Mouse (Mus musculus): ENCODE data around the gene Slc2a2. TPM values are rescaled to one million over a fixed set of nuclear protein-coding genes. Genes with fewer than 3 reads are reported as not detected.
A peak's percentile ranks its signal among the peaks of the same experiment; 100 is the strongest.

The Slc2a2 gene
- polyA plus RNA-seq, 1 experiment: not detected

DNA sequence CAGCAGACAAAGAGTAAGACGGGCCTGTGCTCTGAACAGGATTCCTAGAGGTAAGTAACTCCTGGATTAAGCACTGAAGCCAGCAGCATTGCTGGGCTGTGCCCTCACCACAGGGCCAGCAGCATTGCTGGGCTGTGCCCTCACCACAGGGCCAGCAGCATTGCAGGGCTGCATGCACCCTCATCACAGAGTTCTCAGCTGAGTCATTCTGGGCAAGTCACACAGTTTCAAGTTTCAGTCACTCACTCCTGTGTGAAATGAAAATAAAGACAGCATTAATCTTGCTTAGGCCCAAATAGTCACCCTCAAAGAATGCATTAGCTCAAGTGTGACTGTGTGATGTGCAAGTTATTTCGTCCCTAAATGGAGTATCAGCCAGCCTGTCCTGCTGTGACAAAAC is 37.0 kb downstream of the Slc2a2 start:
- Histone ChIP-seq H3K9ac (ENCODE audit: low read depth, poor library complexity, severe bottlenecking) (no peak overlapping the region), H3K4me3 (ENCODE audit: low read depth, low read length) (no peak overlapping the region)

DNA sequence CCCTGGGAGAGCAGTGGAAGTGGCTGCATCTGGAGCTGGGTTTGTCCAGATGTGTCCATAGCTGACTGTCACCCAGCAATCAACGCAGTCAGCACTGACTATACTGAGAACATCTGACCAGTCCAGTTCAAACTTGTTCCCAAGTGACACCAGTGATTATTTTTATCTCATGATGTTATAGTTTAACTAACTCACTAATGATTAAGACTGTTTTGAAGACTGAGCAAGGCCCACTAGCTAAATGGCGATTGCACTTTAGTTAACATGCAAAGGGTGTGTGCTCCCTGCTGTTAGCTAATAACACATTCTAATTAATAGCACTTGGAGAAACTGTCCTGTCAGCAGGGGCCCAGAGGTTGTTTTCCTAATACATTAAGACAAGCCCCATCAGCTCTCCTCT is 39.3 kb downstream of the Slc2a2 start:
- Histone ChIP-seq H3K4me1 (ENCODE audit: control insufficient read depth, insufficient read depth, low read length) (no peaks in the 10 kb centered on the region), H3K9me3 (replicated peaks; ENCODE audit: control insufficient read depth, insufficient read depth, low read length, poor library complexity, severe bottlenecking) (no peaks in the 10 kb centered on the region), H3K27ac (ENCODE audit: insufficient read depth, low read length) (no peak overlapping the region), H3K9ac (ENCODE audit: low read depth, poor library complexity, severe bottlenecking) (no peak overlapping the region), H3K36me3 (ENCODE audit: control insufficient read depth, insufficient read depth, low read length, poor library complexity, severe bottlenecking) (no peaks in the 10 kb centered on the region), H3K27me3 (ENCODE audit: control insufficient read depth, insufficient read depth, low read length, poor library complexity, severe bottlenecking) (no peaks in the 10 kb centered on the region), H3K4me3 (ENCODE audit: low read depth, low read length) (no peak overlapping the region)
- no peak for TF ChIP-seq POLR2A (IDR thresholded peaks at IDR 0.05; ENCODE audit: insufficient read depth, low read length)
- TF ChIP-seq CTCF (IDR thresholded peaks at IDR 0.05; ENCODE audit: low read depth, low read length): no peak
- no peak for TF ChIP-seq EP300 (IDR thresholded peaks at IDR 0.05; ENCODE audit: insufficient read depth, low read depth, low read length)

More for the DNA sequence above, 37.0 kb downstream of the Slc2a2 start:
- Histone ChIP-seq H3K9me3 (replicated peaks; ENCODE audit: control insufficient read depth, insufficient read depth, low read length, poor library complexity, severe bottlenecking) (no peaks in the 10 kb centered on the region), H3K4me1 (ENCODE audit: control insufficient read depth, insufficient read depth, low read length) (no peaks in the 10 kb centered on the region), H3K36me3 (ENCODE audit: control insufficient read depth, insufficient read depth, low read length, poor library complexity, severe bottlenecking) (no peaks in the 10 kb centered on the region), H3K27me3 (ENCODE audit: control insufficient read depth, insufficient read depth, low read length, poor library complexity, severe bottlenecking) (no peaks in the 10 kb centered on the region), H3K27ac (ENCODE audit: insufficient read depth, low read length) (no peak overlapping the region)
- TF ChIP-seq CTCF (IDR thresholded peaks at IDR 0.05; ENCODE audit: low read depth, low read length) (no peak), EP300 (IDR thresholded peaks at IDR 0.05; ENCODE audit: insufficient read depth, low read depth, low read length) (no peak), POLR2A (IDR thresholded peaks at IDR 0.05; ENCODE audit: insufficient read depth, low read length) (no peak)

DNA sequence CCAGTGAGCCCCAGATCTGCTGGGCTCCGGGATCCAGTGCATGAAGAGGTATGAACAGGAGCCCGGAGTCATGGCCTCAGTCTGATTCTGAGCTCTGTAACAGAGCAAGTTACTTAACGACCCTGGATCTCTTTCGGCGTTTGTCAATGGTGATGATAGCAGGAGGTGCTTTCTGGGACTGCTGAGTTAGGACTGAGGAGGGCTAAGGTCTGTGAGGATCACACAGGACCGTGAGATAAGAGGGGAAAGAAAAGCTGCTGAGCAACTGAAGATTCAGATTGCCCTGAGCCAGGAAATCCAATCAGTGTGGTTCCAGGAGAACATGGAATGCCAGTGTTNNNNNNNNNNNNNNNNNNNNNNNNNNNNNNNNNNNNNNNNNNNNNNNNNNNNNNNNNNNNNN is 42.6 kb downstream of the Slc2a2 start:
- Histone ChIP-seq H3K36me3 (ENCODE audit: control insufficient read depth, insufficient read depth, low read length, poor library complexity, severe bottlenecking) (no peaks in the 10 kb centered on the region), H3K4me3 (ENCODE audit: low read depth, low read length) (no peak overlapping the region), H3K4me1 (ENCODE audit: control insufficient read depth, insufficient read depth, low read length) (peaks cover 1% of the 10 kb centered on the region), H3K27me3 (ENCODE audit: control insufficient read depth, insufficient read depth, low read length, poor library complexity, severe bottlenecking) (no peaks in the 10 kb centered on the region), H3K9ac (ENCODE audit: low read depth, poor library complexity, severe bottlenecking) (no peak overlapping the region), H3K27ac (ENCODE audit: insufficient read depth, low read length) (no peak overlapping the region), H3K9me3 (replicated peaks; ENCODE audit: control insufficient read depth, insufficient read depth, low read length, poor library complexity, severe bottlenecking) (no peaks in the 10 kb centered on the region)
- TF ChIP-seq POLR2A (IDR thresholded peaks at IDR 0.05; ENCODE audit: insufficient read depth, low read length) (no peak), EP300 (IDR thresholded peaks at IDR 0.05; ENCODE audit: insufficient read depth, low read depth, low read length) (no peak), CTCF (IDR thresholded peaks at IDR 0.05; ENCODE audit: low read depth, low read length) (no peak)

DNA sequence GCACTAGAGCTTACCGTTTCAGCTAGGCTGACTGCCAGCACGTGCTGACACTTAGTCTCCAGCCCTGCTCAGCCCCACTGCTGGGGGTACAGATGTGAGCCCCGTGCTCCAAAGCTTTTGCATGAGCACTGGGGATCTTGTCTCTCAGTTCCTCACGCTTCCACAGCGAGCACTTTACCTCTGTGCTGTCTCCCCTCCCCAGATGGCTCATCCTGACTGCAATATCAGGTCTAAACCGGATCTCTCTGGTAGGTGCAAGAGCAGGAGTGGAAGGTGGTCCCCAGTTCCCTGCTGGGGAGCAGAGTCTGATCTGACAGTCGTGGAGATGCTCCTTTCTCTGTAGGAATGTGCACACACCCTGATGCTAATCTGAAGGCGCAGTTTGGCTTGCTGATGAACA is 45.5 kb downstream of the Slc2a2 start:
- Histone ChIP-seq H3K4me3 (ENCODE audit: low read depth, low read length) (no peak overlapping the region), H3K9me3 (replicated peaks; ENCODE audit: control insufficient read depth, insufficient read depth, low read length, poor library complexity, severe bottlenecking) (no peaks in the 10 kb centered on the region), H3K4me1 (ENCODE audit: control insufficient read depth, insufficient read depth, low read length) (peaks cover 1% of the 10 kb centered on the region), H3K27ac (ENCODE audit: insufficient read depth, low read length) (no peak overlapping the region), H3K9ac (ENCODE audit: low read depth, poor library complexity, severe bottlenecking) (no peak overlapping the region), H3K27me3 (ENCODE audit: control insufficient read depth, insufficient read depth, low read length, poor library complexity, severe bottlenecking) (no peaks in the 10 kb centered on the region), H3K36me3 (ENCODE audit: control insufficient read depth, insufficient read depth, low read length, poor library complexity, severe bottlenecking) (no peaks in the 10 kb centered on the region)
- TF ChIP-seq CTCF (IDR thresholded peaks at IDR 0.05; ENCODE audit: low read depth, low read length): no peak
- TF ChIP-seq EP300 (IDR thresholded peaks at IDR 0.05; ENCODE audit: insufficient read depth, low read depth, low read length): 0 out of 2 replicates have a peak, but pooled peaks have one; percentile 31

DNA sequence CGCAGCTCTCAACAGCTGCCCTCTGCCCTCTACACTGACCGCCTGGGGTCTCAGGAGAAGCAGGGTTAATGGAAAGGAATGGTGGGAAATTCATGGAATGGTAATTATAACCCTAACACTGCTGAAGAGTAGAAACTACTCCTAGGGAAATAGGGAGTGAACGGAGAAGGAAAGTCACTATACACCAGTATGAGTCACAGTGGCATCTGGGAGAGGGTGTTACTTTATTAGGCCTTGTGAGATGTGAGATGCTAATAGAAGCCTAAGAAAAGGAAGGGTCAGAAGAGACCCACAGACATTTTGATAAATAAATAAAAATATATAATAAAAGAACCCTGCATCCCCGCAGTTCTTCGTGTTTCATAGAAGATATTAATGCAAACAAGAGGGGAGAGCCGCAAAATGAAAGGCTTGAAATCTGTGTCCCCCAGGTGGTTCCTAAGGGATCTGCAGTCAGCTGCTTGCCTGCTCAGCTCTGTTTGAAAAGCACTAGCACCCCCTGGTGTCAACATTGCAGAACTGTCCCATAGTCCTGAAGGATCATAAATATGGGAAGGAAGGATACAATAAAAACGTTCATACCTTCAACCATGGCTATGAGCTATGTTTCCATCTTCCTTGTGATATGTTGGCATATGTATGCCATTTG is 48.3 kb downstream of the Slc2a2 start:
- Histone ChIP-seq H3K4me1 (ENCODE audit: control insufficient read depth, insufficient read depth, low read length) (peaks cover 1% of the 10 kb centered on the region), H3K27ac (ENCODE audit: insufficient read depth, low read length) (no peak overlapping the region), H3K36me3 (ENCODE audit: control insufficient read depth, insufficient read depth, low read length, poor library complexity, severe bottlenecking) (no peaks in the 10 kb centered on the region), H3K9ac (ENCODE audit: low read depth, poor library complexity, severe bottlenecking) (no peak overlapping the region), H3K4me3 (ENCODE audit: low read depth, low read length) (no peak overlapping the region), H3K27me3 (ENCODE audit: control insufficient read depth, insufficient read depth, low read length, poor library complexity, severe bottlenecking) (no peaks in the 10 kb centered on the region), H3K9me3 (replicated peaks; ENCODE audit: control insufficient read depth, insufficient read depth, low read length, poor library complexity, severe bottlenecking) (no peaks in the 10 kb centered on the region)
- peak; percentile 92 for TF ChIP-seq CTCF (IDR thresholded peaks at IDR 0.05; ENCODE audit: low read depth, low read length)
- TF ChIP-seq EP300 (IDR thresholded peaks at IDR 0.05; ENCODE audit: insufficient read depth, low read depth, low read length): no peak

DNA sequence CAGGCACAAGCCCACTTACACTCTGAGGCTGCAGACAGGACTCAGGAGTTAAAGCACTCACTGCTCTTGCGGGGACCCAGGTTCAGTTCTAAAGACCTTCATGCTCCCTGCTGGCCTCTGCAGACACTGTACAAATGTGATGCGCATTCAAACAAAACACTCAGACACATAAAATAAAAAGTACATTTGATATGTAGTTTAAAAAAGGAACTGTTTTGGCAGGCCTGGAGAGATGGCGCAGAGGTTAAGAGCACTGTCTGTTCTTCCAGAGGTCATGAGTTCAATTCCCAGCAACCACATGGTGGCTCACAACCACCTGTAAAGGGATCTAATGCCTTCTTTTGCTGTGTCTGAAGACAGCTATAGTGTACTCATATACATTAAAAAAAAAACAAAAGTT is 50.4 kb downstream of the Slc2a2 start:
- H3K27me3 ChIP-seq (ENCODE audit: control insufficient read depth, insufficient read depth, low read length, poor library complexity, severe bottlenecking): no peaks in the 10 kb centered on the region

More for the DNA sequence above, 50.4 kb downstream of the Slc2a2 start:
- Histone ChIP-seq H3K36me3 (ENCODE audit: control insufficient read depth, insufficient read depth, low read length, poor library complexity, severe bottlenecking) (no peaks in the 10 kb centered on the region), H3K27ac (ENCODE audit: insufficient read depth, low read length) (no peak overlapping the region), H3K9me3 (replicated peaks; ENCODE audit: control insufficient read depth, insufficient read depth, low read length, poor library complexity, severe bottlenecking) (no peaks in the 10 kb centered on the region), H3K4me3 (ENCODE audit: low read depth, low read length) (no peak overlapping the region), H3K4me1 (ENCODE audit: control insufficient read depth, insufficient read depth, low read length) (peaks cover 1% of the 10 kb centered on the region), H3K9ac (ENCODE audit: low read depth, poor library complexity, severe bottlenecking) (no peak overlapping the region)
- TF ChIP-seq CTCF (IDR thresholded peaks at IDR 0.05; ENCODE audit: low read depth, low read length) (no peak), EP300 (IDR thresholded peaks at IDR 0.05; ENCODE audit: insufficient read depth, low read depth, low read length) (no peak), POLR2A (IDR thresholded peaks at IDR 0.05; ENCODE audit: insufficient read depth, low read length) (no peak)
